8 mouse cellular contexts compared by ENCODE assay signal in the genomic region with DNA sequence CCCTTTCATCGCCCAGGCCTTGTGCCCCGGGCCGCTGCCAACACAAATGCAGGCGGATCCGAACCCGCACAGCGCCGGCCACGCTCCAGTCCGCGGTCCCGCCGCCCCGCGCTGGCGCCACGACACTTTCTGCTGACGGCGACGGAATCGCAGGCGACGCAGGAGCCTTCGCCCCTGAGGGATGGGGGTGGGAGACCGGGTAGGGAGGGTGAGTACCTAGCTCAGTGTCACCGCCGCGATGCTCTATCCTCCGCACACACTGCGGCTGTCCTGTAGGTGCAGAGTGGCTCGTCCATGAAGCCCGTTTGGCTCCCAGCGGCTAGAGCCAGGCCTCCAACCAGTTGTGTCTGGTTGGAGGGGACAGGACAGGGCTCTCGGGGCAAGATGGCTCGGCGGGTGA. TPM values are rescaled to one million over a fixed set of nuclear protein-coding genes. Genes with fewer than 3 reads are reported as not detected.
DNase-seq lines count a peak whose midpoint lies in the region; ATAC-seq lines count a peak whose summit lies in the region.

No protein-coding gene starts in this region.

- H3K4me1 ChIP-seq in lung, embryonic 16.5 days (replicated peaks; ENCODE audit: control insufficient read depth, insufficient read depth, low read length): peaks cover 8% of the 10 kb centered on the region
- H3K4me1 ChIP-seq in forebrain, embryonic 13.5 days: peaks cover 44% of the 10 kb centered on the region
- H3K4me1 ChIP-seq in liver, embryonic 12.5 days: no peaks in the 10 kb centered on the region
- H3K4me1 ChIP-seq in stomach, embryonic 15.5 days: peaks cover 19% of the 10 kb centered on the region; the same call in 1 of the 2 replicates

- no peak for DNase-seq in lung, postnatal 25 days (ENCODE audit: low spot score)
- no peak for DNase-seq in left cerebral cortex, postnatal 25 days (ENCODE audit: low spot score in 2 of 2)
- DNase-seq in cerebellum, adult 8-10 months: no peak
- DNase-seq in left cerebral cortex, adult 11 months (ENCODE audit: low spot score): no peak

- H3K27ac ChIP-seq in lung, embryonic 16.5 days (ENCODE audit: low read length): no peak overlapping the region
- H3K27ac ChIP-seq in forebrain, embryonic 13.5 days: no peak overlapping the region
- H3K27ac ChIP-seq in liver, embryonic 12.5 days: no peak overlapping the region
- no peak overlapping the region for H3K27ac ChIP-seq in stomach, embryonic 15.5 days

- WGBS in lung, embryonic 16.5 days: 5% methylated on average over 35 of the region's 36 CpGs
- WGBS in forebrain, embryonic 13.5 days: 6% methylated on average over 36 of the region's 36 CpGs
- 8% methylated on average over 36 of the region's 36 CpGs for WGBS in liver, embryonic 12.5 days (ENCODE audit: insufficient replicate concordance)
- WGBS in stomach, embryonic 15.5 days: 9% methylated on average over 33 of the region's 36 CpGs

- no peaks in the 10 kb centered on the region for H3K9me3 ChIP-seq in lung, embryonic 16.5 days (ENCODE audit: control insufficient read depth, low read length)
- no peaks in the 10 kb centered on the region for H3K9me3 ChIP-seq in forebrain, embryonic 13.5 days (replicated peaks)
- H3K9me3 ChIP-seq in liver, embryonic 12.5 days (replicated peaks): no peaks in the 10 kb centered on the region
- H3K9me3 ChIP-seq in stomach, embryonic 15.5 days: no peaks in the 10 kb centered on the region

- no peak for ATAC-seq in lung, embryonic 16.5 days (ENCODE audit: low read depth)
- ATAC-seq in forebrain, embryonic 13.5 days: no peak
- ATAC-seq in liver, embryonic 12.5 days: no peak
- ATAC-seq in stomach, embryonic 15.5 days (ENCODE audit: insufficient read depth, low FRiP score, low read depth): no peak

- H3K27me3 ChIP-seq in lung, embryonic 16.5 days (ENCODE audit: control insufficient read depth, insufficient read depth, low read depth, low read length): peaks cover 7% of the 10 kb centered on the region
- H3K27me3 ChIP-seq in forebrain, embryonic 13.5 days: 0 out of 2 replicates have a peak, but pooled peaks cover 2% of the 10 kb centered on the region
- peaks cover 45% of the 10 kb centered on the region for H3K27me3 ChIP-seq in liver, embryonic 12.5 days (replicated peaks)
- 0 out of 2 replicates have a peak, but pooled peaks cover 5% of the 10 kb centered on the region for H3K27me3 ChIP-seq in stomach, embryonic 15.5 days (replicated peaks)

- H3K4me3 ChIP-seq in lung, embryonic 16.5 days (ENCODE audit: low read length): peak overlapping the region; percentile 13; the same call in 1 of the 2 replicates
- peak overlapping the region; percentile 14; the same call in 1 of the 2 replicates for H3K4me3 ChIP-seq in forebrain, embryonic 13.5 days
- peak overlapping the region; percentile 29 for H3K4me3 ChIP-seq in liver, embryonic 12.5 days
- peak overlapping the region; percentile 18; the same call in 1 of the 2 replicates for H3K4me3 ChIP-seq in stomach, embryonic 15.5 days (replicated peaks)

- H3K4me2 ChIP-seq in lung, embryonic 16.5 days (ENCODE audit: low read depth, low read length): peak overlapping the region; percentile 34
- H3K4me2 ChIP-seq in forebrain, embryonic 13.5 days: peak overlapping the region; percentile 48
- H3K4me2 ChIP-seq in liver, embryonic 12.5 days: peak overlapping the region; percentile 54
- peak overlapping the region; percentile 47 for H3K4me2 ChIP-seq in stomach, embryonic 15.5 days

- intact Hi-C loops in left cerebral cortex, postnatal 25 days (cut with DNase I): no loop called here

- peak overlapping the region; percentile 47; the same call in 1 of the 2 replicates for H3K9ac ChIP-seq in lung, embryonic 16.5 days (ENCODE audit: low read length)
- peak overlapping the region; percentile 30; the same call in 1 of the 2 replicates for H3K9ac ChIP-seq in forebrain, embryonic 13.5 days
- no peak overlapping the region for H3K9ac ChIP-seq in liver, embryonic 12.5 days
- no peak overlapping the region for H3K9ac ChIP-seq in stomach, embryonic 15.5 days

- H3K36me3 ChIP-seq in lung, embryonic 16.5 days (ENCODE audit: control insufficient read depth, insufficient read depth, low read length): no peaks in the 10 kb centered on the region
- H3K36me3 ChIP-seq in forebrain, embryonic 13.5 days (ENCODE audit: poor library complexity, severe bottlenecking): no peaks in the 10 kb centered on the region
- no peaks in the 10 kb centered on the region for H3K36me3 ChIP-seq in liver, embryonic 12.5 days
- H3K36me3 ChIP-seq in stomach, embryonic 15.5 days: no peaks in the 10 kb centered on the region

RNA-seq across cellular contexts. Expression of gene Fzd9, which starts 25.6 kb away (rescaled TPM):
- polyA plus RNA-seq in lung, embryonic 16.5 days (2015; fragmentation: Nextera tagmentation; extraction: Ambion mirVana): 1.1 TPM in 2 replicates
- 18.2 and 25.7 TPM in 2 replicates for polyA plus RNA-seq in forebrain, embryonic 13.5 days (2015; fragmentation: Nextera tagmentation; extraction: Ambion mirVana)
- 0.58 and 0.74 TPM in 2 replicates for polyA plus RNA-seq in liver, embryonic 12.5 days (2016; fragmentation: Nextera tagmentation; extraction: Ambion mirVana)
- polyA plus RNA-seq in stomach, embryonic 15.5 days (2015; fragmentation: Nextera tagmentation; extraction: Ambion mirVana): 0.90 and 1.4 TPM in 2 replicates
- total RNA-seq in left cerebral cortex, postnatal 25 days (2021): 1 to 10 TPM; 6.5 to 7.2 TPM

Comparison
In these comparisons a context has a peak if more than half of its experiments do, and no peak if none do; other contexts are left out.
1. H3K9ac ChIP-seq: peak in lung, embryonic 16.5 days (single experiment) and forebrain, embryonic 13.5 days (single experiment); none in liver, embryonic 12.5 days (single experiment) and stomach, embryonic 15.5 days (single experiment).
2. Peak in every context shown above with its lines, with median percentiles within 50 percentile points of each other: H3K4me2 ChIP-seq and H3K4me3 ChIP-seq.